16 mouse cellular contexts compared by ENCODE assay signal in genomic region chr3:101355702-101356101, GRCm38 (mm10). TPM values are rescaled to one million over a fixed set of nuclear protein-coding genes. Genes with fewer than 3 reads are reported as not detected.
DNase-seq lines count a peak whose midpoint lies in the region; ATAC-seq and TF ChIP-seq lines count a peak whose summit lies in the region.
"Had no signal": no experiment of that assay in that cellular context is flagged by ENCODE, and none has a peak within 500 bp of the region (broad histone marks: within the 10 kb centered on the region; RNA-seq: fewer than 3 reads in every experiment).

No protein-coding gene starts in this region.

- DNase-seq in heart, postnatal 36 days = no peak
- DNase-seq in G1E (ENCODE audit: low spot score) = no peak
- DNase-seq in liver, embryonic 14.5 days (ENCODE audit: low read depth in 3 of 3, low spot score in 3 of 3) = peak in 1 of 3 experiments; percentile 54
- DNase-seq in urinary bladder, postnatal 36 days (ENCODE audit: low spot score in 2 of 2) = no peak
- DNase-seq in adrenal gland, adult 8-10 months = no peak
- DNase-seq in kidney, adult 2 months = no peak
- DNase-seq: cerebellum, adult 18-20 months; embryo, embryonic 11 days; kidney, postnatal 10 days; left cerebral cortex, postnatal 4 days; lung, postnatal 10 days; retina, postnatal 1 day had no signal

- no peaks in the 10 kb centered on the region for H3K27me3 ChIP-seq in heart, embryonic 12.5 days (replicated peaks)
- no peaks in the 10 kb centered on the region for H3K27me3 ChIP-seq in G1E (ENCODE audit: insufficient read depth, low read length)
- no peaks in the 10 kb centered on the region for H3K27me3 ChIP-seq in erythroblast, embryonic 14.5 days (ENCODE audit: control insufficient read depth)
- no peaks in the 10 kb centered on the region for H3K27me3 ChIP-seq in liver, embryonic 14.5 days (ENCODE audit: control insufficient read depth, insufficient read depth, low read length)
- no peaks in the 10 kb centered on the region for H3K27me3 ChIP-seq in kidney, adult 2 months (replicated peaks; ENCODE audit: control insufficient read depth, insufficient read depth, low read length)
- H3K27me3 ChIP-seq: neural tube, embryonic 15.5 days had no signal

- H3K9ac ChIP-seq in heart, embryonic 12.5 days = no peak overlapping the region; the same call in 1 of the 2 replicates
- H3K9ac ChIP-seq in liver, embryonic 14.5 days (replicated peaks) = peak overlapping the region; percentile 57
- H3K9ac ChIP-seq: neural tube, embryonic 15.5 days had no signal

- no peak for ATAC-seq in heart, embryonic 12.5 days (ENCODE audit: insufficient number of reproducible peaks, low FRiP score)
- no peak for ATAC-seq in G1E (ENCODE audit: extremely low read depth, insufficient number of reproducible peaks, low FRiP score, poor library complexity, severe bottlenecking)
- ATAC-seq in liver, embryonic 14.5 days (ENCODE audit: insufficient read depth) = peak; percentile 40
- ATAC-seq: activated CD4-positive, CD25-positive, alpha-beta regulatory T cell, adult 4 months had no signal

- no peak overlapping the region for H3K4me3 ChIP-seq in heart, embryonic 12.5 days
- H3K4me3 ChIP-seq in G1E (ENCODE audit: low read depth, low read length) = peak overlapping the region; percentile 30; the same call in 1 of the 2 replicates
- H3K4me3 ChIP-seq in erythroblast, embryonic 14.5 days (replicated peaks) = peak overlapping the region; percentile 8
- no peak overlapping the region; a peak in 1 of 4 replicates for H3K4me3 ChIP-seq in liver, embryonic 14.5 days (ENCODE audit: insufficient read depth in 1 of 2, low read depth in 2 of 2, low read length in 2 of 2)
- no peak overlapping the region for H3K4me3 ChIP-seq in kidney, adult 2 months (ENCODE audit: insufficient read depth, low read depth, low read length)
- H3K4me3 ChIP-seq: neural tube, embryonic 15.5 days had no signal

- H3K4me1 ChIP-seq in heart, embryonic 12.5 days (replicated peaks) = peaks cover 25% of the 10 kb centered on the region
- H3K4me1 ChIP-seq in G1E (ENCODE audit: insufficient read depth, low read depth, low read length) = peaks cover 68% of the 10 kb centered on the region
- H3K4me1 ChIP-seq in erythroblast, embryonic 14.5 days (ENCODE audit: control insufficient read depth) = peaks cover 81% of the 10 kb centered on the region
- peaks cover 43 to 50% of the 10 kb centered on the region in 2 experiments for H3K4me1 ChIP-seq in liver, embryonic 14.5 days (replicated peaks; ENCODE audit: control insufficient read depth in 2 of 2, insufficient read depth in 2 of 2, low read length in 1 of 2)
- no peaks in the 10 kb centered on the region for H3K4me1 ChIP-seq in kidney, adult 2 months (ENCODE audit: control insufficient read depth, insufficient read depth, low read length)

- TF ChIP-seq EP300 in liver, embryonic 14.5 days (IDR thresholded peaks at IDR 0.05; ENCODE audit: low read depth) = peak; percentile 78

- peak overlapping the region; percentile 30 for H3K4me2 ChIP-seq in heart, embryonic 12.5 days
- H3K4me2 ChIP-seq in liver, embryonic 14.5 days (ENCODE audit: low read depth) = peak overlapping the region; percentile 60
- H3K4me2 ChIP-seq: neural tube, embryonic 15.5 days had no signal

- TF ChIP-seq CTCF in G1E (IDR thresholded peaks at IDR 0.05; ENCODE audit: low read depth, low read length) = no peak
- no peak for TF ChIP-seq CTCF in liver, embryonic 14.5 days (IDR thresholded peaks at IDR 0.05; ENCODE audit: low read depth)
- no peak for TF ChIP-seq CTCF in kidney, adult 2 months (conservative IDR thresholded peaks at IDR 0.05; ENCODE audit: insufficient read depth, insufficient read length, low read depth, low read length)

- no peak for TF ChIP-seq POLR2A in kidney, adult 2 months (IDR thresholded peaks at IDR 0.05; ENCODE audit: low read depth, low read length)

- intact Hi-C loops in heart, postnatal 36 days (cut with DNase I) = no loop called here

- H3K27ac ChIP-seq in heart, embryonic 12.5 days (ENCODE audit: poor library complexity, severe bottlenecking) = peak overlapping the region; percentile 87
- H3K27ac ChIP-seq in liver, embryonic 14.5 days = peak overlapping the region; percentile 85
- H3K27ac ChIP-seq in kidney, adult 2 months (ENCODE audit: insufficient read depth, low read depth, low read length) = no peak overlapping the region
- H3K27ac ChIP-seq: neural tube, embryonic 15.5 days had no signal

- 12% methylated on average over 5 of the region's 5 CpGs for WGBS in heart, embryonic 12.5 days
- 4% methylated on average over 5 of the region's 5 CpGs for WGBS in liver, embryonic 14.5 days (ENCODE audit: insufficient replicate concordance)
- 47% methylated on average over 5 of the region's 5 CpGs for WGBS in kidney, adult 2 months

- H3K9me3 ChIP-seq in heart, embryonic 12.5 days (replicated peaks) = peaks cover 3% of the 10 kb centered on the region
- peaks cover 11% of the 10 kb centered on the region for H3K9me3 ChIP-seq in G1E (replicated peaks)
- peaks cover 8% of the 10 kb centered on the region for H3K9me3 ChIP-seq in erythroblast, embryonic 14.5 days (ENCODE audit: control insufficient read depth, low read length)
- peaks cover 4% of the 10 kb centered on the region; the same call in 1 of the 2 replicates for H3K9me3 ChIP-seq in liver, embryonic 14.5 days (ENCODE audit: control insufficient read depth, low read length)
- H3K9me3 ChIP-seq: neural tube, embryonic 15.5 days had no signal

- peaks cover 4% of the 10 kb centered on the region; the same call in 1 of the 2 replicates for H3K36me3 ChIP-seq in heart, embryonic 12.5 days
- H3K36me3 ChIP-seq in G1E (replicated peaks) = no peaks in the 10 kb centered on the region
- peaks cover 10% of the 10 kb centered on the region for H3K36me3 ChIP-seq in erythroblast, embryonic 14.5 days (ENCODE audit: control insufficient read depth)
- no peaks in the 10 kb centered on the region for H3K36me3 ChIP-seq in liver, embryonic 14.5 days (replicated peaks; ENCODE audit: control insufficient read depth, insufficient read depth, low read depth)
- no peaks in the 10 kb centered on the region for H3K36me3 ChIP-seq in kidney, adult 2 months (ENCODE audit: control insufficient read depth, insufficient read depth, low read length)
- H3K36me3 ChIP-seq: neural tube, embryonic 15.5 days had no signal

RNA-seq across cellular contexts. Expression of gene Igsf3, which starts 21.2 kb away (rescaled TPM):
- 46.6 and 46.8 TPM in 2 replicates for polyA plus RNA-seq in heart, embryonic 12.5 days (2016; fragmentation: Nextera tagmentation; extraction: Ambion mirVana)
- total RNA-seq in heart, postnatal 36 days (2021) = 10 to 100 TPM in 1 of 2 experiments, 1 to 10 TPM in 1; 9.9 to 13.2 TPM
- total RNA-seq in G1E (2014; fragmentation: Nextera tagmentation) (29.4 and 33.0 TPM in 2 replicates), G1E (2017) (16.1 and 19.1 TPM in 2 replicates)
- 9.4 and 14.6 TPM in 2 replicates for polyA plus RNA-seq in G1E (2012)
- 0.12 and 0.14 TPM in 2 replicates for polyA plus RNA-seq in erythroblast, embryonic 14.5 days (2012)
- polyA plus RNA-seq in liver, embryonic 14.5 days (2012; rRNA removed) = 1.2 and 1.3 TPM in 2 replicates
- 3.2 TPM in 2 replicates for polyA plus RNA-seq in liver, embryonic 14.5 days (2014; fragmentation: Nextera tagmentation; extraction: Ambion mirVana)
- total RNA-seq in adrenal gland, adult 8-10 months (2022) = 10 to 100 TPM in 2 of 4 experiments, 1 to 10 TPM in 2; 4.5 to 11.8 (median 8.2) TPM
- polyA plus RNA-seq in kidney, adult 2 months (2012; rRNA removed) = 2.6 and 2.9 TPM in 2 replicates

Comparison
In these comparisons a context has a peak if more than half of its experiments do, and no peak if none do; other contexts are left out.
1. H3K4me3 ChIP-seq: peak in G1E (single experiment) and erythroblast, embryonic 14.5 days (single experiment); none in heart, embryonic 12.5 days (single experiment), liver, embryonic 14.5 days (0 of 2) and kidney, adult 2 months (single experiment).